Mouse (Mus musculus): ENCODE results near the gene Fam241a. TPM values are rescaled to one million over a fixed set of nuclear protein-coding genes. Genes with fewer than 3 reads are reported as not detected.
A peak's percentile ranks its signal among the peaks of the same experiment; 100 is the strongest.

Gene Fam241a
- not detected in 2 replicates for polyA plus RNA-seq (2012; ENCODE audit: insufficient read depth, insufficient read length, low replicate concordance, missing spikeins)

DNA sequence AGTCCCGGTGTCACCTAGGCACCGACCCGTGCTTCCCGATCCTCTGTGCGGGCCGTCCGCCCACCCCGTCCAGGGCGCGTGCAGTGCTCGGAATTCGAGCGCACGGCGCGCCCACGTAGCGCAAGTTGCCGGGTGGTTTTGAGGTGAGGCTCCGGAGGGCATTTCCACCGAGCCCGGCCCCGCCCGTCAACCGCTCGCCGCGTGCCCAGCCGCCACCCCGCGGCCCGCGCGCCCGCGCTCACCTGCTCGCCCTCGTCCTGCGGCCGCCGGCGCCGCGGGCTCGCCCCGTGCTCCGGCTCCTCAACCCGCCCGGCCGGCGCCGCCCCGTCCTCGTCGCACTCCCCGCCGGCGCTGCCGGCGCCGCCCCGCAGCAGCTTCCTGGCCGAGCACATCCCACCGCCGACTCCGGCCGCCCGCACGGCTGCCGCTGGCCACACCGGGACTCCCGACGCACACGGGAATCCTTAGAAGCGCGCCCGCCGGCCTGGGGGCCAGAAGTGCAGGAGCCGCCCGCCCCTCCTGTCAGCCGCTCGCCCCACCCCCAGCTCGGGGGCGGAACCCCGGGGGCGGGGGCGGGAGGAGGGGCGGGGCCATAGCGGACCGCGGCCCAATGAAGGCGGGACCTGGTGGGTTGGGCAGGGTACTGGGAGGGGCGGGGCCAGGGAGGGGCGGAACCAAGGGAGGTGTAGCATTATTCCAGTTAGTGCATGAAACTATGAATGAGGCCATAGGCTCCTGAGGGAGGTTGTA lies at the start of gene Fam241a:
Gene Fam241a (minus strand): TSS at position 533 of the 750 bp plus-strand sequence.
- 5% methylated on average over 93 of the region's 94 CpGs for WGBS
- Histone ChIP-seq H3K4me3 (ENCODE audit: insufficient read depth, low read depth, low read length) (peak within 1 kb of the TSS; percentile 94), H3K27ac (ENCODE audit: insufficient read depth, low read depth, low read length) (no peak within 1 kb of the TSS), H3K4me1 (ENCODE audit: control insufficient read depth, insufficient read depth, low read length) (peaks cover 3% of the 10 kb centered on the region)
- TF ChIP-seq POLR2A (IDR thresholded peaks at IDR 0.05; ENCODE audit: insufficient read depth, low read depth, low read length) (no peak), CTCF (IDR thresholded peaks at IDR 0.05; ENCODE audit: insufficient read depth, low read depth, low read length) (no peak)

DNA sequence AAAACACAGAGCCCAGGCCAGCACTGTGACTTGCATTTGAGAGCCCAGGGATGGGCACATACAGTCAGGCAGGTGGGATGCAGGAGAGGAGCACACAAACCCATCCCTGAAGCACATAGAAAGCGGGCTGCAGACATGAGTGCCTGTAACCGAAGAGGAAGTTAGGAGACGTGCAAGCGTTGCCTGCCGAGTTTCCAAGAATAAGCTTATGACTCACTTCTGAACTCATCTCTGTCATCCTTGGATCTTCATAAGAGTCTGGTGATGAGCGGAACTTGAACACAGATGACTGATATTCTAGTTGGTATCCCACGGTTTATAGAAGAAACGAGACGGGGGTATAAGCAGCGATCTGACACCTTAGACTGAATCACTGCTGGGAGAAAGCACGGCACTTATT lies 36.3 kb upstream of the Fam241a start:
- TF ChIP-seq POLR2A (IDR thresholded peaks at IDR 0.05; ENCODE audit: insufficient read depth, low read depth, low read length) = no peak
- no peak for TF ChIP-seq CTCF (IDR thresholded peaks at IDR 0.05; ENCODE audit: insufficient read depth, low read depth, low read length)
- Histone ChIP-seq H3K4me1 (ENCODE audit: control insufficient read depth, insufficient read depth, low read length) (no peaks in the 10 kb centered on the region), H3K27ac (ENCODE audit: insufficient read depth, low read depth, low read length) (no peak overlapping the region), H3K4me3 (ENCODE audit: insufficient read depth, low read depth, low read length) (no peak overlapping the region)
- 90% methylated on average over 11 of the region's 11 CpGs for WGBS

DNA sequence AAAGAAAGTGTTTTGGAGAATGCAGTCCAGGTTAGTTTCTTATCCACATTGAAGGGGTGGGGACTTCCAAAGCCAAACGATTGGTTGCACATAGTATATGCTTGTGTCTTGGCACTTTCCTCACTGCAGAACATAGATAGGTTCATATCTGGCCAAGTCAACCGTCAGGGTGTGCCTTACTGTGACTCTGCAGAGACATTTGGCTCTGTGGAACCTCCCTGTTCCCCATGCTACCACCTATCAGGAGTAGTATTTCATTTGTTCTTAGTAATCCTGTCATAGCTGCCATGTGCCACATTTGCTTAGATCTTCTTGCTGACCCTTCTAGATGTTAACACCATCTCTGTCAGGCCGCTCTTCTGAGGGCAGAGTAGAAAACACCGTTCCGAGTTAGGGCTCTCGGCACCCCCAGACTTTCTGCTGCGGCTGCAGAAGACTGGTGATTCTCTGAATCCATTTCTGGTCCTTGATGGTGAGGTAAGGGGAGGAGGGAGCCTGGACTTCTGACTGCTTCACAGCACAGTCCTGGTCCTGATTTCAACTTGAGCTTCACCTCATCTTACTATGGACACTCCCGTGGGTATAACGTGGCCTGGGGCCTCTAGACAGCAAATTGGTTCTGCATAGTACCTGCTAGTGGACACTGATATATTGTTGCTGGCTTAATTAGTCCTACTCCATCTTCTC lies 34.3 kb upstream of the Fam241a start:
- 88% methylated on average over 9 of the region's 9 CpGs for WGBS
- H3K27ac ChIP-seq (ENCODE audit: insufficient read depth, low read depth, low read length) = no peak overlapping the region
- no peaks in the 10 kb centered on the region for H3K4me1 ChIP-seq (ENCODE audit: control insufficient read depth, insufficient read depth, low read length)
- H3K4me3 ChIP-seq (ENCODE audit: insufficient read depth, low read depth, low read length) = no peak overlapping the region
- TF ChIP-seq POLR2A (IDR thresholded peaks at IDR 0.05; ENCODE audit: insufficient read depth, low read depth, low read length) = no peak
- no peak for TF ChIP-seq CTCF (IDR thresholded peaks at IDR 0.05; ENCODE audit: insufficient read depth, low read depth, low read length)

DNA sequence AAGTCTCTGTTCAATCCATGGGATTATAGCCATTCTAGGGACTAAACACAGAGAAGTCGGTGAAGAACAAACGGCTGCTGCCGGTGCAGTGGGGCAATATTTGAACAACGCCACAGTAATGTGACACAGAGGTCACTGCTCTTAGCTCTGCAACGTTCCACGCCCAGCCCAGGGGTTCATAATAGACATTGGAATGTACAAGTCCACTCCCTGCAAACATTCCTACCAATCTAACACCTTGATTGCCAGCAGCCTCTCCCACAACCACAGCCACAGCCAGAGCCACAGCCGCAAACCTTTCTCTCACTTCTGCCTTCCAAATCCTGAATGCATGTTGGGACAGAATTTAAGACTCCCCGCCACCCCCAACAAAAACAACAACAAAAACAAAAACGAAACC lies 33.8 kb upstream of the Fam241a start:
- no peak overlapping the region for H3K4me3 ChIP-seq (ENCODE audit: insufficient read depth, low read depth, low read length)
- no peak overlapping the region for H3K27ac ChIP-seq (ENCODE audit: insufficient read depth, low read depth, low read length)
- TF ChIP-seq CTCF (IDR thresholded peaks at IDR 0.05; ENCODE audit: insufficient read depth, low read depth, low read length) (no peak), POLR2A (IDR thresholded peaks at IDR 0.05; ENCODE audit: insufficient read depth, low read depth, low read length) (no peak)
- 83% methylated on average over 9 of the region's 9 CpGs for WGBS
- no peaks in the 10 kb centered on the region for H3K4me1 ChIP-seq (ENCODE audit: control insufficient read depth, insufficient read depth, low read length)

DNA sequence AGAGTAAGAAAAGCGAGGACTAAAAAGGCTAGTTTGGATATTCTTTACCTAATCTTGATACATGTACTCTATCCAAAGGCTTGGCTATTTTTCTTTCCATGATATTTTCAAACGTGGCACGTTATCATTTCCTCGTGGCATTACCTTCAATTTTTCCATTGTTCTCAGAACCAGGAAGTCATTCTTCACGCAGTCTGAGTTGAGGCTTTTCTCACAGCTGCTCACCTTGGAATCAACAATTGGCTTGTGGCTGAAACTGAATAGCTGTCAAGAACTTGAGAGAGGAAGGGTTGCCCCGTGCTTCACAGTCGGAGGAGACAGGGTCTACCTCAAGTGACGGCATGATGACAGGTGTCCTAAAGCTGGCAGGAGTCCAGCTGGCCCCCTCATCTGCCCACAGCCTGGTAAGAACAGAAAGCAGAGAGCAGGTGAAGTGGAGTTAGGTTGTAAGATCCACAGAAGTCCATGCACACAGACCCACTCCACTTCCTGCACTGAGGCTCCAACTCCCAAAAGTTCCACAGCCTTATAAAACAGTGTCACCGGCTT lies 30.6 kb upstream of the Fam241a start:
- H3K4me3 ChIP-seq (ENCODE audit: insufficient read depth, low read depth, low read length) = no peak overlapping the region
- 72% methylated on average over 9 of the region's 9 CpGs for WGBS
- TF ChIP-seq POLR2A (IDR thresholded peaks at IDR 0.05; ENCODE audit: insufficient read depth, low read depth, low read length) (no peak), CTCF (IDR thresholded peaks at IDR 0.05; ENCODE audit: insufficient read depth, low read depth, low read length) (no peak)
- no peaks in the 10 kb centered on the region for H3K4me1 ChIP-seq (ENCODE audit: control insufficient read depth, insufficient read depth, low read length)
- H3K27ac ChIP-seq (ENCODE audit: insufficient read depth, low read depth, low read length) = no peak overlapping the region

DNA sequence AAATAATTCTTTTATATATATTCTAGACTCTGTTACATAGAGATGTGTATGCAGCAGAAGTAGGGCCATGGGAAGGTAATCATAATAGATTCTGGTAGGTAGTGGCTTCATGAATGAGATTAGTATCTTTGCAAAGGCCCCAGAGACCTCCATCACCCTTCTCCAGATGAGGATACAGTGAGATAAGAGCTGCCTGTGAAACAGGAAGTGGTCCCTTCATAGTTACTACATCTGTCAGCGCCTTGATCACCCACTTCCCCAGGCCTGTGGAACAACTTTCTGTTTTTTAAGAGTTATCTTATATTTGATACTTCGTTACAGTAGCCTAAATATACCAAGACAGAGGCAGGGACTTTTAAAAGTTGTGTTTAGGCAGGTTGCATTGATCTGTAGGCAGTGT lies 28.3 kb upstream of the Fam241a start:
- Histone ChIP-seq H3K4me1 (ENCODE audit: control insufficient read depth, insufficient read depth, low read length) (no peaks in the 10 kb centered on the region), H3K27ac (ENCODE audit: insufficient read depth, low read depth, low read length) (no peak overlapping the region), H3K4me3 (ENCODE audit: insufficient read depth, low read depth, low read length) (no peak overlapping the region)
- 89% methylated on average over 2 of the region's 2 CpGs for WGBS
- TF ChIP-seq POLR2A (IDR thresholded peaks at IDR 0.05; ENCODE audit: insufficient read depth, low read depth, low read length) = no peak
- TF ChIP-seq CTCF (IDR thresholded peaks at IDR 0.05; ENCODE audit: insufficient read depth, low read depth, low read length) = no peak

DNA sequence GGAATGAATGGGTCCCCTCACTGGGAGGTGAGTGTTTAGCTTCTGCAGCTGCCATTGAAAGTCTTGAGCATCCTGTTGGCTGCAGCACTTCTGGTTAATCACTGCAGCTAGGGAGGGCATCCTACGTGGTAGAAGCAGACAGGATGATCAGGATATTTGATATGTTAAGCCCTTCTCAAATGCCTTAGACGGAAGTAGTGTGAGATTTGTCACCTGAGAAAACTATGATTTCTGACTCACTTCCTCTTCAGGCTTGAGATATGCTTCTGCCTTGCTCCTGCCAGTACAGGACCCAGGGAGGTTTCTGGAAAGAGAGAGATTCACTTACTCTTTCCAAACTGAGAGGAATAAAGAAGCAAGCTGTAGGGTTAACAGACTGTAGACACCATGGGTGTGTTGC lies 27.1 kb upstream of the Fam241a start:
- Histone ChIP-seq H3K27ac (ENCODE audit: insufficient read depth, low read depth, low read length) (no peak overlapping the region), H3K4me1 (ENCODE audit: control insufficient read depth, insufficient read depth, low read length) (no peaks in the 10 kb centered on the region), H3K4me3 (ENCODE audit: insufficient read depth, low read depth, low read length) (no peak overlapping the region)
- 84% methylated on average over 2 of the region's 2 CpGs for WGBS
- TF ChIP-seq CTCF (IDR thresholded peaks at IDR 0.05; ENCODE audit: insufficient read depth, low read depth, low read length) (no peak), POLR2A (IDR thresholded peaks at IDR 0.05; ENCODE audit: insufficient read depth, low read depth, low read length) (no peak)

DNA sequence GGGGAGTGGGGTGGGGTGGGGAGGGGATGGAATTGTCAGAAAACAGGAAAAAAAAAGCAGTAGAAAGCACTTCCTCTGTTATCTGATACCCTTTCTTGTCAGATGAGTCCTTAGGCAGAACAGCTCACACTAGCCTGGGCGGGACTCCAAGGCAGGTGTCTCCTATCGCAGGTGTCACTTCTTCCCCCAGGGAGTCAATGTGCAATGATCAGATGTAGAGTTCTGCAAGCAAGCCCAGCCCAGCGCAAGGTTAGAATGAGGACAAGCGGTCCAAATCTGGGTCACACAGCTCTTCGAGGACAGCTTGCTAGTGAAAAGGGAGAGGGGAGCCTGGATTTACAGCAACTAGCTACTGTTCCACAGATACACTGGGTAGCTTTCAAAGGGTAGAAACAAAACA lies 26.0 kb upstream of the Fam241a start:
- no peak overlapping the region for H3K27ac ChIP-seq (ENCODE audit: insufficient read depth, low read depth, low read length)
- H3K4me3 ChIP-seq (ENCODE audit: insufficient read depth, low read depth, low read length) = no peak overlapping the region
- TF ChIP-seq CTCF (IDR thresholded peaks at IDR 0.05; ENCODE audit: insufficient read depth, low read depth, low read length) (no peak), POLR2A (IDR thresholded peaks at IDR 0.05; ENCODE audit: insufficient read depth, low read depth, low read length) (no peak)
- no peaks in the 10 kb centered on the region for H3K4me1 ChIP-seq (ENCODE audit: control insufficient read depth, insufficient read depth, low read length)
- 78% methylated on average over 5 of the region's 5 CpGs for WGBS

Data from olfactory bulb, adult 2 months (tissue).